Mouse (Mus musculus): Measurements from ENCODE around the gene Ttll7. TPM values are rescaled to one million over a fixed set of nuclear protein-coding genes. Genes with fewer than 3 reads are reported as not detected.

The Ttll7 gene
- total and polyA plus RNA-seq, 2 experiments from 2014 or later: 7.5 to 23.5 TPM

GRCm38 (mm10) chr3:147016506-147016905 is 164.3 kb downstream of the Ttll7 start:
- Histone ChIP-seq H3K36me3 (ENCODE audit: insufficient read depth) (no peaks in the 10 kb centered on the region), H3K27me3 (ENCODE audit: insufficient read depth, low read length) (no peaks in the 10 kb centered on the region), H3K4me3 (ENCODE audit: low read depth, low read length) (no peak overlapping the region), H3K27ac (ENCODE audit: low read depth, low read length) (no peak overlapping the region), H3K9me3 (ENCODE audit: low read length) (no peaks in the 10 kb centered on the region), H3K4me1 (ENCODE audit: insufficient read depth) (no peaks in the 10 kb centered on the region), H3K9ac (no peak overlapping the region), H3K4me2 (ENCODE audit: low read depth) (no peak overlapping the region)
- no peak for TF ChIP-seq CTCF (IDR thresholded peaks at IDR 0.05; ENCODE audit: low read depth)
- WGBS: 90% methylated on average over 6 of the region's 6 CpGs
- DNase-seq (no peak), ATAC-seq (no peak)

GRCm38 (mm10) chr3:147019506-147019905 is 167.3 kb downstream of the Ttll7 start:
- Histone ChIP-seq H3K27me3 (ENCODE audit: insufficient read depth, low read length) (no peaks in the 10 kb centered on the region), H3K4me2 (ENCODE audit: low read depth) (no peak overlapping the region), H3K9ac (no peak overlapping the region), H3K9me3 (ENCODE audit: low read length) (no peaks in the 10 kb centered on the region), H3K36me3 (ENCODE audit: insufficient read depth) (no peaks in the 10 kb centered on the region), H3K4me1 (ENCODE audit: insufficient read depth) (no peaks in the 10 kb centered on the region), H3K4me3 (ENCODE audit: low read depth, low read length) (no peak overlapping the region), H3K27ac (ENCODE audit: low read depth, low read length) (no peak overlapping the region)
- TF ChIP-seq CTCF (IDR thresholded peaks at IDR 0.05; ENCODE audit: low read depth): no peak
- 70% methylated on average over 5 of the region's 5 CpGs for WGBS
- DNase-seq (no peak), ATAC-seq (no peak)

- WGBS: 36% methylated on average over 5 of the region's 5 CpGs
- H3K27ac ChIP-seq (ENCODE audit: low read depth, low read length): no peak overlapping the region
- no peaks in the 10 kb centered on the region for H3K4me1 ChIP-seq (ENCODE audit: insufficient read depth)
- no peak overlapping the region for H3K4me3 ChIP-seq (ENCODE audit: low read depth, low read length)
- ATAC-seq: no peak
- TF ChIP-seq CTCF (IDR thresholded peaks at IDR 0.05; ENCODE audit: low read depth): no peak
- H3K4me2 ChIP-seq (ENCODE audit: low read depth): no peak overlapping the region
- H3K36me3 ChIP-seq (ENCODE audit: insufficient read depth): no peaks in the 10 kb centered on the region
- DNase-seq: no peak
- no peaks in the 10 kb centered on the region for H3K27me3 ChIP-seq (ENCODE audit: insufficient read depth, low read length)
- H3K9me3 ChIP-seq (ENCODE audit: low read length): no peaks in the 10 kb centered on the region
- no peak overlapping the region for H3K9ac ChIP-seq
Measured at GRCm38 (mm10) chr3:147026248-147026647, 174.1 kb downstream of the Ttll7 start.

GRCm38 (mm10) chr3:147028382-147028781 is 176.2 kb downstream of the Ttll7 start:
- Histone ChIP-seq H3K27me3 (ENCODE audit: insufficient read depth, low read length) (no peaks in the 10 kb centered on the region), H3K9ac (no peak overlapping the region), H3K27ac (ENCODE audit: low read depth, low read length) (no peak overlapping the region), H3K4me1 (ENCODE audit: insufficient read depth) (no peaks in the 10 kb centered on the region), H3K9me3 (ENCODE audit: low read length) (no peaks in the 10 kb centered on the region), H3K4me3 (ENCODE audit: low read depth, low read length) (no peak overlapping the region), H3K36me3 (ENCODE audit: insufficient read depth) (no peaks in the 10 kb centered on the region), H3K4me2 (ENCODE audit: low read depth) (no peak overlapping the region)
- WGBS: 94% methylated on average over 7 of the region's 7 CpGs
- DNase-seq (no peak), ATAC-seq (no peak)
- no peak for TF ChIP-seq CTCF (IDR thresholded peaks at IDR 0.05; ENCODE audit: low read depth)

- 0 out of 2 replicates have a peak, but pooled peaks have one; percentile 8 for TF ChIP-seq CTCF (IDR thresholded peaks at IDR 0.05; ENCODE audit: low read depth)
- 83% methylated on average over 11 of the region's 11 CpGs for WGBS
- Histone ChIP-seq H3K36me3 (ENCODE audit: insufficient read depth) (no peaks in the 10 kb centered on the region), H3K9me3 (ENCODE audit: low read length) (no peaks in the 10 kb centered on the region), H3K27me3 (ENCODE audit: insufficient read depth, low read length) (no peaks in the 10 kb centered on the region), H3K27ac (ENCODE audit: low read depth, low read length) (no peak overlapping the region), H3K4me3 (ENCODE audit: low read depth, low read length) (no peak overlapping the region), H3K9ac (no peak overlapping the region), H3K4me1 (ENCODE audit: insufficient read depth) (no peaks in the 10 kb centered on the region), H3K4me2 (ENCODE audit: low read depth) (no peak overlapping the region)
- DNase-seq: no peak
- no peak for ATAC-seq
Measured at GRCm38 (mm10) chr3:147029718-147030117, 177.6 kb downstream of the Ttll7 start.

- no peak overlapping the region for H3K4me2 ChIP-seq (ENCODE audit: low read depth)
Measured at GRCm38 (mm10) chr3:147030266-147030880, 178.2 kb downstream of the Ttll7 start.

More at GRCm38 (mm10) chr3:147030266-147030880, 178.2 kb downstream of the Ttll7 start:
- Histone ChIP-seq H3K4me1 (ENCODE audit: insufficient read depth) (no peaks in the 10 kb centered on the region), H3K27me3 (ENCODE audit: insufficient read depth, low read length) (no peaks in the 10 kb centered on the region), H3K9me3 (ENCODE audit: low read length) (no peaks in the 10 kb centered on the region), H3K36me3 (ENCODE audit: insufficient read depth) (no peaks in the 10 kb centered on the region), H3K27ac (ENCODE audit: low read depth, low read length) (no peak overlapping the region), H3K4me3 (ENCODE audit: low read depth, low read length) (no peak overlapping the region), H3K9ac (no peak overlapping the region)
- ATAC-seq (no peak), DNase-seq (no peak)
- no peak for TF ChIP-seq CTCF (IDR thresholded peaks at IDR 0.05; ENCODE audit: low read depth)
- 56% methylated on average over 11 of the region's 11 CpGs for WGBS

Other genes starting within 250 kb of the Ttll7 start
- not detected in 2 replicates for gene Dnase2b, start 236.8 kb upstream of the Ttll7 start, total RNA-seq (2014; rRNA removed)
- not detected in 2 replicates for gene Dnase2b, start 236.8 kb upstream of the Ttll7 start, polyA plus RNA-seq (2015; fragmentation: Nextera tagmentation; extraction: Ambion mirVana)
- not detected in 2 replicates for gene 4930503B20Rik, start 201.1 kb upstream of the Ttll7 start, total RNA-seq (2014; rRNA removed)
- 0.12 TPM in 1 of 2 replicates, not detected in the other for gene 4930503B20Rik, start 201.1 kb upstream of the Ttll7 start, polyA plus RNA-seq (2015; fragmentation: Nextera tagmentation; extraction: Ambion mirVana)
- gene Samd13, start 166.8 kb upstream of the Ttll7 start, total RNA-seq (2014; rRNA removed): 0.33 TPM in 1 of 2 replicates, not detected in the other
- 0.14 and 0.57 TPM in 2 replicates for gene Samd13, start 166.8 kb upstream of the Ttll7 start, polyA plus RNA-seq (2015; fragmentation: Nextera tagmentation; extraction: Ambion mirVana)
- 320 and 369 TPM in 2 replicates for gene Prkacb, start 39.4 kb upstream of the Ttll7 start, total RNA-seq (2014; rRNA removed)
- 161 and 208 TPM in 2 replicates for gene Prkacb, start 39.4 kb upstream of the Ttll7 start, polyA plus RNA-seq (2015; fragmentation: Nextera tagmentation; extraction: Ambion mirVana)